Mouse (Mus musculus): ENCODE results near the gene Mecr. TPM values are rescaled to one million over a fixed set of nuclear protein-coding genes. Genes with fewer than 3 reads are reported as not detected.

The Mecr gene
- polyA plus RNA-seq, 1 experiment from 2014 or later, result 44.6 TPM

GRCm38 (mm10) chr4:131818926-131819325, 24.3 kb upstream of the Mecr start:
- no peak for ATAC-seq (ENCODE audit: insufficient number of reproducible peaks, low FRiP score, low TSS enrichment, low read depth)
- Histone ChIP-seq H3K9me3 (no peaks in the 10 kb centered on the region), H3K27me3 (no peaks in the 10 kb centered on the region), H3K9ac (no peak overlapping the region), H3K36me3 (no peaks in the 10 kb centered on the region), H3K4me1 (peaks cover 10% of the 10 kb centered on the region; the same call in 1 of the 2 replicates), H3K4me2 (no peak overlapping the region), H3K27ac (no peak overlapping the region), H3K4me3 (no peak overlapping the region)
- WGBS, result 53% methylated on average over 23 of the region's 23 CpGs

- WGBS, result 52% methylated on average over 16 of the region's 16 CpGs
- no peak overlapping the region for H3K4me2 ChIP-seq
Measured at GRCm38 (mm10) chr4:131821161-131821731, 22.0 kb upstream of the Mecr start.

GRCm38 (mm10) chr4:131822583-131822982, 20.7 kb upstream of the Mecr start:
- H3K4me2 ChIP-seq, result no peak overlapping the region
- ATAC-seq (ENCODE audit: insufficient number of reproducible peaks, low FRiP score, low TSS enrichment, low read depth), result no peak
- H3K4me1 ChIP-seq, result peaks cover 21% of the 10 kb centered on the region
- no peaks in the 10 kb centered on the region for H3K9me3 ChIP-seq
- H3K4me3 ChIP-seq, result no peak overlapping the region
- no peak overlapping the region for H3K27ac ChIP-seq
- no peaks in the 10 kb centered on the region for H3K36me3 ChIP-seq
- no peaks in the 10 kb centered on the region for H3K27me3 ChIP-seq
- 77% methylated on average over 3 of the region's 3 CpGs for WGBS
- H3K9ac ChIP-seq, result no peak overlapping the region

More at GRCm38 (mm10) chr4:131821161-131821731, 22.0 kb upstream of the Mecr start:
- H3K27ac ChIP-seq, result no peak overlapping the region
- ATAC-seq (ENCODE audit: insufficient number of reproducible peaks, low FRiP score, low TSS enrichment, low read depth), result no peak
- H3K9ac ChIP-seq, result no peak overlapping the region
- H3K36me3 ChIP-seq, result no peaks in the 10 kb centered on the region
- no peaks in the 10 kb centered on the region for H3K9me3 ChIP-seq
- no peak overlapping the region for H3K4me3 ChIP-seq
- H3K4me1 ChIP-seq, result peaks cover 10% of the 10 kb centered on the region; the same call in 1 of the 2 replicates
- H3K27me3 ChIP-seq, result no peaks in the 10 kb centered on the region

- Histone ChIP-seq H3K4me3 (no peak overlapping the region), H3K4me1 (peaks cover 17% of the 10 kb centered on the region), H3K27me3 (no peaks in the 10 kb centered on the region), H3K9me3 (no peaks in the 10 kb centered on the region), H3K27ac (no peak overlapping the region), H3K36me3 (no peaks in the 10 kb centered on the region), H3K4me2 (no peak overlapping the region), H3K9ac (no peak overlapping the region)
- no peak for ATAC-seq (ENCODE audit: insufficient number of reproducible peaks, low FRiP score, low TSS enrichment, low read depth)
- 58% methylated on average over 3 of the region's 3 CpGs for WGBS
Measured at GRCm38 (mm10) chr4:131824939-131825338, 18.3 kb upstream of the Mecr start.

- H3K27ac ChIP-seq, result no peak overlapping the region
- no peak for ATAC-seq (ENCODE audit: insufficient number of reproducible peaks, low FRiP score, low TSS enrichment, low read depth)
- H3K4me3 ChIP-seq, result no peak overlapping the region
- no peaks in the 10 kb centered on the region for H3K27me3 ChIP-seq
- peaks cover 17% of the 10 kb centered on the region for H3K4me1 ChIP-seq
- no peak overlapping the region for H3K9ac ChIP-seq
- WGBS, result 44% methylated on average over 8 of the region's 8 CpGs
- H3K9me3 ChIP-seq, result no peaks in the 10 kb centered on the region
- H3K4me2 ChIP-seq, result no peak overlapping the region
- H3K36me3 ChIP-seq, result no peaks in the 10 kb centered on the region
Measured at GRCm38 (mm10) chr4:131825830-131826229, 17.4 kb upstream of the Mecr start.

- ATAC-seq (ENCODE audit: insufficient number of reproducible peaks, low FRiP score, low TSS enrichment, low read depth), result peak; percentile 41; the same call in 1 of the 2 replicates
- H3K27ac ChIP-seq, result peak overlapping the region; percentile 30; the same call in 1 of the 2 replicates
- H3K27me3 ChIP-seq, result no peaks in the 10 kb centered on the region
- H3K36me3 ChIP-seq, result no peaks in the 10 kb centered on the region
- WGBS, result 9% methylated on average over 6 of the region's 6 CpGs
- 0 out of 2 replicates have a peak overlapping the region, but pooled peaks have one; percentile 14 for H3K9ac ChIP-seq
- H3K4me1 ChIP-seq, result peaks cover 11% of the 10 kb centered on the region
- H3K9me3 ChIP-seq, result no peaks in the 10 kb centered on the region
- H3K4me2 ChIP-seq, result no peak overlapping the region
- H3K4me3 ChIP-seq, result no peak overlapping the region
Measured at GRCm38 (mm10) chr4:131826905-131827304, 16.4 kb upstream of the Mecr start.

- no peak for ATAC-seq (ENCODE audit: insufficient number of reproducible peaks, low FRiP score, low TSS enrichment, low read depth)
- H3K27me3 ChIP-seq, result no peaks in the 10 kb centered on the region
- H3K4me3 ChIP-seq, result no peak overlapping the region
- no peak overlapping the region for H3K4me2 ChIP-seq
- no peak overlapping the region for H3K9ac ChIP-seq
- peaks cover 16% of the 10 kb centered on the region for H3K4me1 ChIP-seq
- no peaks in the 10 kb centered on the region for H3K9me3 ChIP-seq
- no peaks in the 10 kb centered on the region for H3K36me3 ChIP-seq
- H3K27ac ChIP-seq, result no peak overlapping the region
- 77% methylated on average over 8 of the region's 8 CpGs for WGBS
Measured at GRCm38 (mm10) chr4:131829123-131829522, 14.1 kb upstream of the Mecr start.

- no peak overlapping the region for H3K9ac ChIP-seq
- WGBS, result 50% methylated on average over 5 of the region's 5 CpGs
- peaks cover 12% of the 10 kb centered on the region for H3K27me3 ChIP-seq
- H3K36me3 ChIP-seq, result no peaks in the 10 kb centered on the region
- H3K9me3 ChIP-seq, result no peaks in the 10 kb centered on the region
- no peak overlapping the region for H3K4me2 ChIP-seq
- H3K4me3 ChIP-seq, result no peak overlapping the region
- H3K27ac ChIP-seq, result no peak overlapping the region
- ATAC-seq (ENCODE audit: insufficient number of reproducible peaks, low FRiP score, low TSS enrichment, low read depth), result no peak
- H3K4me1 ChIP-seq, result peaks cover 28% of the 10 kb centered on the region
Measured at GRCm38 (mm10) chr4:131831546-131832045, 11.7 kb upstream of the Mecr start.

GRCm38 (mm10) chr4:131832759-131833407, 10.4 kb upstream of the Mecr start:
- Histone ChIP-seq H3K36me3 (no peaks in the 10 kb centered on the region), H3K9ac (no peak overlapping the region), H3K9me3 (no peaks in the 10 kb centered on the region), H3K4me3 (no peak overlapping the region), H3K4me1 (peaks cover 33% of the 10 kb centered on the region), H3K4me2 (no peak overlapping the region), H3K27ac (no peak overlapping the region), H3K27me3 (peaks cover 19% of the 10 kb centered on the region)
- no peak for ATAC-seq (ENCODE audit: insufficient number of reproducible peaks, low FRiP score, low TSS enrichment, low read depth)
- WGBS, result 73% methylated on average over 3 of the region's 3 CpGs

GRCm38 (mm10) chr4:131833971-131834609, 9.2 kb upstream of the Mecr start:
- Histone ChIP-seq H3K4me3 (no peak overlapping the region), H3K9ac (no peak overlapping the region), H3K4me2 (no peak overlapping the region), H3K36me3 (no peaks in the 10 kb centered on the region), H3K4me1 (peaks cover 38% of the 10 kb centered on the region), H3K27me3 (peaks cover 27% of the 10 kb centered on the region), H3K27ac (no peak overlapping the region), H3K9me3 (no peaks in the 10 kb centered on the region)
- ATAC-seq (ENCODE audit: insufficient number of reproducible peaks, low FRiP score, low TSS enrichment, low read depth), result no peak
- WGBS, result 31% methylated on average over 9 of the region's 9 CpGs

GRCm38 (mm10) chr4:131836351-131836881, 6.9 kb upstream of the Mecr start:
- Histone ChIP-seq H3K27me3 (peaks cover 39% of the 10 kb centered on the region), H3K27ac (no peak overlapping the region), H3K9me3 (no peaks in the 10 kb centered on the region), H3K36me3 (no peaks in the 10 kb centered on the region), H3K4me2 (peak overlapping the region; percentile 99), H3K4me1 (peaks cover 38% of the 10 kb centered on the region), H3K9ac (peak overlapping the region; percentile 63), H3K4me3 (peak overlapping the region; percentile 68)
- 2% methylated on average over 39 of the region's 39 CpGs for WGBS
- no peak for ATAC-seq (ENCODE audit: insufficient number of reproducible peaks, low FRiP score, low TSS enrichment, low read depth)
